Mouse (Mus musculus): ENCODE data around the gene Zmynd8.

DNA sequence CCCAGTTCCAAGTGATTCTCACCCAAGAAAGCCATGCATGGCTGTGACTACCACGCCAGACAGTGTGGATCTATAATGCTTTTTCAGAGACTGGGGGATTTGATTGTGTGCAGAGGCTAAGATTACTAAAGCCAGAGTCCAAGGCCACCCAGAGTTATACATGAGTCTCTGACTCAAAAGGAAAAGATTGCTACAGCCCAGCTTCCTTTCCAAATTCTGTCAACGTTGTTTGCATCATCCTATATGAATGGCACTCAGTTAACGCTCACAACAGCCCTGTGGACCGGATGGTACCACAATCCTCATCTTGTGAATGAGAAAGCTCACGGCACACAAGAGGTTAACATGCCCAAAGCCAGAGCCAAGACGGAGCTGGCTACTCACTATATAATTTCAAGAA lies 48.0 kb downstream of the Zmynd8 start:
- TF ChIP-seq ZC3H11A (IDR thresholded peaks at IDR 0.05; ENCODE audit: borderline replicate concordance, low read depth, low read length) = no peak
- TF ChIP-seq HCFC1 (IDR thresholded peaks at IDR 0.05; ENCODE audit: borderline replicate concordance, insufficient read depth, low read length) = no peak

Measured in ES-E14 (cell line).